Mouse (Mus musculus) adrenal gland, postnatal 36 days (tissue): ENCODE data around the gene Cd209d. TPM values are rescaled to one million over a fixed set of nuclear protein-coding genes. Genes with fewer than 3 reads are reported as not detected.
"Not testable (repeated sequence)": the region's sequence is repeated elsewhere in the genome, so short reads cannot be mapped to it uniquely, and the experiment has no call there.

Experiments used
- DNase-seq, 2 experiments: peaks; one replicate each; pipeline ENCODE4 v3.0.0; 2021; ENCODE audit warnings: mixed read lengths in 1 of 2
- long read RNA-seq, 2 experiments: library from polyadenylated mRNA; stranded (forward); transcript quantifications; one replicate each; pipeline ENCODE4 v2.0.0; 2021; ENCODE audit warnings: borderline sequencing depth in 2 of 2
- total RNA-seq, 2 experiments: library from RNA; stranded (reverse); gene quantifications; 2 replicates each; pipeline ENCODE4 v1.2.3; 2021

The Cd209d gene
- 1 to 10 TPM; 1.2 to 2.7 TPM for total RNA-seq
- long read RNA-seq, experiment 1 = 0 reads
- long read RNA-seq, experiment 2 = 0 reads

DNA sequence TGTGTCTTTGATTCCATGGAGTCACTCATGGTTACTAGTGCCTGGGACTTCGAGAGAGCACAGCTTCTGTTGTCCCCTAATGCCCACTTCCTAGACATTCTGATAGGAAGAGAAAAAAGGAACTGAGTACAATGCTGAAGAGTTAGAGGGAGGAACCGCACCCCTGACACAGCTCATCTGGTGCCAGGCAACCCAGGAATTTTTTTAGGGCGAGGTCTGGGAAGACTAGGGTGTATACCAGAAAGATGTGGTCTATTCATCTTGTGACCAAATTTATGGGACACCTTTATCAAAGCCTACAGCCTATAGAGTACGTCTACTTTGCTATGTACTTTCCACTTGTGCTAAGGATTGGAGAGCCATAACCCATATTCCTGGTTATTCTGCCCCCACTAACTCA is at the start of gene Cd209d:
TSS of gene Cd209d (minus strand) at position 101 of the 400 bp plus-strand sequence.
- no peak for DNase-seq

DNA sequence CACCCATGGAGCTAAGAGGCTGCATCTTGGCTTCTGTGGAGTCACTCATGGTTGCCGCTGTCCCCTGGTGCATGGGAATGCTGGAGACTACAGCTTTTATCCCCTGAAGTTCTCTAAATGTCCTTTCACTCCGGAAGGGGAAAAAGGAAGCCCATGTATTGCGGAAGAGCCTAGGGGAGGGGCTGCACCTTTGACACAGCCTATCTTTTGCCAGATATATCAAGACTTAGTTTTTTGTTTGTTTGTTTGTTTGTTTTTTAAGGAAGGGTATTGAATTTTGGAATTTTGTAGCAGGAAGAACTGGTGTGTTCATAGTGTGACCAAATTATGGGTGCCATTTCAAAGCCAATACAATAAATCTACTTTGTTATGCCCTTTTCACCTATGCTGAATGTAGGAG is 48.4 kb upstream of the Cd209d start, which contains the start of gene Cd209b:
TSS of gene Cd209b (minus strand) at position 101 of the 400 bp plus-strand sequence.
- no peak for DNase-seq

DNA sequence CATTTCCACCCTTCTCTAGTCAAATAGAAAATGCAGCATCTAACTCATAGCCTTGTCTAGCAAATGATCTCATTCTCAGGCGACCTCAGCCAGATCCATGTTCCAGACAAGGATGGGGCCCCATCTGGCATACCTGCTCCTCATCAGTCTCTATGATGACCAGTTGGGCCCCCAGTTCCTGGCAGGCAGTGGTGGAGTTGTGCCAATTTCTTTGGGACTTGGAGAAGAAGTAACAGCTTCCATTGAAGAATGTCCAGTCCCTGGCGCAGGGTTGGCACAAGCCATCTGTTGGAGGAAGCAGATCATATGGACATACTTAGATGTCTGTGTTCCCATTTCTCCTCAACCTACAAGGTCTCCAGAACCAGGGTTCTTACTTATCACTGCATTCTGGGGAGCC is 2.2 kb downstream of the Cd209d start:
- DNase-seq = no peak

DNA sequence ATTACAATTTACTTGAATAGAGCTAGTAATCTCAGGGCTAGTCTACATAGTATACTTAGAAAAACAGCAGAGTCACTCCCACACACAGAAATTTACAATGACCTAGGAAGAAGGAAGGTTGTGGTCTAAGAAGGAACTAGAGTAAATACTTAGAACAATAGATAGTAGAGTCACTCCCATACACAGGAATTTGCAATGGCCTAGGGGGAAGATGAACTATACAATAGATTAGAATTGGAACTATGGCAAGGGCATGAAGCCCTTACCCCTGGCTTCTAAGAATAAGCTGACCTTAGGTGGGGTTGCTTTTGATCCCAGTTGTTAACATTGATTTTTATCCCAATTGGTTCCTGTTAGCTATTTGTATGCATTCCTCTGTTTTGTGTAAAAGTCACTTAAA is 15.6 kb downstream of the Cd209d start:
- DNase-seq = not testable (repeated sequence)

DNA sequence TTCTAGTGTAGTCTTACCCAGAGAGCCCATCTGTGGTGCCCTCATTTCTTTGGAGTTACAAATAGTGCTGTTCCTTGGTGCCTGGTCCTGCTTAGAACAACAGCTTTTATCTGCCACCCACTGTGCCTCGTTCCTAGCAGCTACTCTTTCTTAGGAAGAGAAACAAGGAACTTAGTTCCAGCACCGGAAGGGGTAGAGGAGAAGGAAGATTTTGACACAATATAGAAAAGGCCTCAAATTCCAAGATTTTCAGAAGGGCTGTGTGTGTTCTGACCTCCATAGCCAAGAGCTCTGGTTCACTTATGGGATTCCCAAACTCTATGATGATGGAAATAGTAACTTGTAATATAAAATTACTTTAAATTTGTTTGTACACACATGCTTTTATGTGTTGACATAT is 24.1 kb downstream of the Cd209d start, which contains the start of gene Cd209e:
TSS of gene Cd209e (minus strand) at position 101 of the 400 bp plus-strand sequence.
- no peak for DNase-seq

Other genes starting within 250 kb of the Cd209d start
- gene Stxbp2, start 247.6 kb downstream of the Cd209d start, total RNA-seq = 100 to 1,000 TPM in 1 of 2 experiments, 10 to 100 TPM in 1; 76.0 to 109 TPM
- 100 to 1,000 TPM in 1 of 2 experiments, 10 to 100 TPM in 1; 89.6 to 156 TPM for gene Retn, start 222.8 kb downstream of the Cd209d start, total RNA-seq
- under 1 TPM in 1 of 2 experiments, not detected in 1; 0.79 TPM for gene Mcemp1, start 212.8 kb downstream of the Cd209d start, total RNA-seq
- 10 to 100 TPM; 46.7 to 70.7 TPM for gene Fcor, start 206.2 kb downstream of the Cd209d start, total RNA-seq
- 10 to 100 TPM; 20.7 to 21.0 TPM for gene Trappc5, start 202.3 kb downstream of the Cd209d start, total RNA-seq
- gene Fcer2a, start 184.4 kb downstream of the Cd209d start, total RNA-seq = not detected
- gene Clec4g, start 157.9 kb downstream of the Cd209d start, total RNA-seq = not detected
- gene Cd209a, start 129.6 kb downstream of the Cd209d start, total RNA-seq = 1 to 10 TPM in 1 of 2 experiments, not detected in 1; 1.2 TPM
- not detected for gene Cd209e, start 24.2 kb downstream of the Cd209d start, total RNA-seq
- gene Cd209b, start 48.3 kb upstream of the Cd209d start, total RNA-seq = 1 to 10 TPM; 1.7 to 3.0 TPM
- gene Cd209c, start 76.2 kb upstream of the Cd209d start, total RNA-seq = 1 to 10 TPM in 1 of 2 experiments, not detected in 1; 1.0 TPM
- gene Cd209f, start 227.3 kb upstream of the Cd209d start, total RNA-seq = 1 to 10 TPM; 1.5 to 3.6 TPM